Mouse (Mus musculus): ENCODE data around the gene Sec63.

Gene Sec63

DNA sequence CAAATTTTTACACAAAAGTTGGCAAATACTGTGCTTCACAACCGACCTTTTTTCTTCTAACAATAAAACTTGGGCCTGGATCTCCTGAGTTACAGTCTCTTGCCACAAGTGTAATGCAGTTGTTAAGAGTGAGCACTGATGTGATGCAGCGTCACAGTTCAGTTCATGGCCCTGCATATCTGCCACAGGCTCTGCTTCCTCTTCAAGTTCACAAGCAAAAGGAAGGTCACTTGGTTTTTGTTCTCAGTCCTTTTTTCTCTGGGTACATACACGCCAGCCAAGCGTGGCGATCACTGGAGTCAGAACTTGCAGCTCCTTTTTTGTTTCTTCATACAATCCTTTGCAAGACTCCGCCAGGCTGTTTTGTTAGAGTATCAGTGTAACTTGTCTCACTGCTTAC, 64.6 kb downstream of the Sec63 start:
- intact Hi-C loops (cut with DNase I): loop anchor here (10.0 kb wide), 1 partner anchor 131 kb away; no protein-coding TSS in a partner anchor

DNA sequence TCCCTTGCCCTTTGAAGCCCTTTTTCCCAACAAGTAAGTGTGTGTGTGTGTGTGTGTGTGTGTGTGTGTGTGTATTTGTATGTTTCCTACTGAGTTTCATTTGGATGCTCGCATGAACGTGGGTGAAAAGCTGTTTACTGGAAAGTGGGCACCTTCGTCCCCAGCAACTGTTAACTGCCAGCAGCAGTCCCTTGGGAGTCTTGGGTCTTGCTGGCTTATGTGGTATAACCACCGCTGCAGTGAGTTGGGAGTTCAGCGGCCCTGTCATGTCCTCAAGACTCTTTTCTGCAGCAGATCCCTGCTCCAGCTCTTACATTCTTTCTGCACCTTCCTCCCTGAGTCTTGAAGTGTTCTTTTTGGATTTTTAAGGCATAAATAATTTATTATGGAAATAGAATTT, 65.9 kb downstream of the Sec63 start:
- intact Hi-C loops (cut with DNase I): loop anchor here (10.0 kb wide), 1 partner anchor 132 kb away; no protein-coding TSS in a partner anchor

DNA sequence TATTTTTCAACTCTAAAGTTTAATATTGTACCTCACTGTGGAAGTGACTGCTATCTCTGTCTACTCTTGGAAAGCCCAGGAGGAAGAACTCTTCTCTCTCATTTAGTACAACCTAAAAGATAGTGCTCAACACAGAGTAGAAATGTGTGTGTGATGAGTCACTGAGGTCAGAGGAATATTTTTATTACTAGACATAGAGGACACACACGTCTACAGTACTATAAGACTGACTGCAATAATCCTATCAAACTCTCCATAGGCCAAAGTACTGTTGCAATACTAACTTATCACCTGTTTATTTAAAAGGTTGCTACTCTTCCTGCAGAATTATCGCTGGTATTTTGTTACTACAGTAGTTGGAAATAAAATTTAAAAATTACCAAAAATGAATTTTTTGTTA, 68.7 kb downstream of the Sec63 start:
- intact Hi-C loops (cut with DNase I): no loop called here

DNA sequence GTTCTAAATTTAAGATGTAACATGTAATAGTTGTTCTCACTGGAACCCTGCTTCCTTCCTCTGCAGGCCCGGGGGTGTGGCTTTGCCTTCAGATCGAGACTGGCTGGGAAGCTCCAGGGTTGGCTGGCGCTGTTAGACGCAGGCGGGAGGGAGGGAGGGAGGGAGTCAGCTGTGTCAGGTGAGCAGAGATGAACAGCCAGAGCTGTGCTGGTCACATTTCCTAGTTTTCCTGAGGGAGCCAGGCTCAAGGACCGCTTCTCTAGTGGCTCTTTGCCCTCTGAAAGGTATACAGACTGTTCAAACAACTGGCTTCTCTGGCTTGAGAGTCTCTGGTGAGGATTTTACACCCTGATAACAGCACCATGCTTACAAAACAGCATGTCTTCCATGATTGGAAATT, 69.1 kb downstream of the Sec63 start:
- intact Hi-C loops (cut with DNase I): no loop called here

DNA sequence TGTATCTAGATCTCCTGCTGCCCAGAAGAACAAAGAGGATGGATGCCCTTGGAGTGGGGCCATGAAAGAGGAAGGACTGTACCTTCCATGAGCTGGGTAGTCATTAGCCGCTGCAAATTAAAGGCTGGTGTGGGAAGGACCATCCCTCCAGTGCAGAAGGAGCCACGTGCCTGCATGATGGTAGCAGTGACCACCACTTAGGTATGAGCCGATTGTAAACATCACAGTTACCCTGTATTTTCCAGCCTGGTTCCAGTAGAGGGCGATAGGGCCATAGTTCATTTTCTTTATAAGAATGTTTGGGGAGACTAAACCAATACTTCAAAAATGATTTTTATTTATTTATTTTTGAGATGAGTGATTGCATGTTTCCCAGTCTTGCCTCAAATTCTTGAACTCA, 71.4 kb downstream of the Sec63 start:
- intact Hi-C loops (cut with DNase I): no loop called here

DNA sequence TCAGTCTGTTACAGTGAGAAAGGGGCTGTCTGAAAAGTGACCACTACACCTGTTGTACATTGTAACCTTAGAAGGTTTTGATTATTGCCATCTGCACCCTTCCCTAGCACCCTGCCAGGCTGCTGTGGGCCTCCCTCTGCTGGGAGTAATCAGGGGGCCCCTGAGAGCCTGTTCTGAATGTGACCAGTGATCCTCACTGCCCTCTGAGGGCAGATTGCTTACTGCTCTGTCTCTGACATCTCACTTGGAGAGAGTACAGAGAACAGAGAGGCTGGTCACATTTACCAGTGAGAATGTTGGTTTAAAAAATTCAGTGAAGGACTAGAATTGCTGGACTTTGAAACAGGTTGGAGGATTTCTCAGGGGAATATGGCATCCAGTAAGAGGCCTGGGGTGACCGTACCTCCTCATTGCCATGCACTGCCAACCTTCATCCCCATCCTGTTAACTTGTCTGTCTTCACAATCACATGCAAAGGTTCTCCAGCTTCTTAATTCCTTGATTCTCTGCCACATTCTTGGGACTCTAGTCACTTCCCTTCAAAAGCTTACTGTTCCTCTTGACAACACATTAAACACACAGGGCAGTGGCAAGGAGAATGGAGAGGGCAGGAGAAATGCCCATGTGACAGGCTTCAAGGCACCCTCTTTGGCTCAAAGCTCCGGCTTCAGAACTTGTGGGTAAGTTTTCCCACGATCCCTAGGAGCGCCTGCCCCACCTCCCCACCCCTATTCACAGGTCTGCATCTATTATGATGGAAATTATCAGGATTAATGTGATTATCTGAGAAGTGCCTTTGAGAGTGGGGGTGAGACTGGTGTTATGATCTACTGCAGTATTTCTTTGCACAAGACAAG, 72.8 kb downstream of the Sec63 start:
- intact Hi-C loops (cut with DNase I): no loop called here

DNA sequence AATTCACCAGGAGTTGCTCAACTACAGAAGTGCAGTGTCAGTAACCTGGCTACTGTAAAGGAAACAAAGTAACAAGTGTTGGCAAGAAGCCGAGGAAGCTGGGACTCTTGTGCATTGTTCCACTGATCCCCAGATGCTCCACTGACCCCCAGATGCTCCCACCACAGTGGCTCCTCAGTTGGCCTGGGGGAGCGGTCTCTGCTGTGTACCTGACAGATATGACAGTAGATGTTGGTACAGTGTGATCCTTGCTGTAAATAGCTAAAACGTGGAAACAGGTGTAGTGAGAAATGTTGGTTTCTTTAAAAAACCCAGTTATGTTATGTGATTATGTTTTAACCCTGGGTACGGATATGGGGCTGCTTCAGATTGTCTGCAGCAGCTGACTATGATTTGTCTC, 76.8 kb downstream of the Sec63 start:
- intact Hi-C loops (cut with DNase I): no loop called here

DNA sequence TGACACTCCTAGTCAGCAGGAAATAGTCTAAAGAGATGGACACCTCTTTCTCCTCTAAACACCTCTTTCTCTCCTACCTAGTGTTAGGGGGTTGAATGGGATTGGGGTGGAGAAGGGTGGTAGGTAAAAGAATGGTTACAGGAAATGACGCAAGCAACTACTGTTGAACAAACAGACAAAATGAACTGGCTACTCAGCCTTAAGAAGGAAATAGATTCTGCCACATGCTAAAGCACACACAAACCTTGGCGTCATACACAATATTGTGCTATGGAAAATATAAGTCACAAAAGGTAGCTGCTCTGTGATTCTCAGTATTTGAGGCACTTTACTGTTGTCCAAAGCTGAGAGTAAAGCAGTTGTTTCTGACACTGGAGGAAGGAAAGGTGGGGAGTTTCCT, 77.4 kb downstream of the Sec63 start:
- intact Hi-C loops (cut with DNase I): no loop called here

DNA sequence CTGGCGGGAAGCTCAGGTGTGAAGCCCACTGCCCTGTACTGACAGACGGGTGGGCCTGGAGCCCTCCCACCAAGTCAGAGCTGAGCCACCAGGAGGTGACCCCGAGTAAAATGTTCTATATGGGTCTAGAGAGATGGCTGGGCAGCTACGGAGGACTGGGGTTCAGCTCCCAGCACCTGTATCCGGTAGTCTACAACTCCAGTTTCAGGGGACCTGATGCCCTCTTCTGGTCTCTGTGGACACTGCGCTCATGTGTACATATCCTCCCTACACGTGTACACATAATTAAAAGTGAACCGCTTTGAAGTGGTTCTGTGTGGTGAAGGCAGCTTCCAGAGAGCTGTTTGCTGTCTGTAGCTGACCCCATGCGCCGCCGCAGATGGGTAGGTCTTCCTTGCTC, 78.7 kb downstream of the Sec63 start:
- intact Hi-C loops (cut with DNase I): loop anchor here (5.0 kb wide), 1 partner anchor 147 kb away; no protein-coding TSS in a partner anchor

DNA sequence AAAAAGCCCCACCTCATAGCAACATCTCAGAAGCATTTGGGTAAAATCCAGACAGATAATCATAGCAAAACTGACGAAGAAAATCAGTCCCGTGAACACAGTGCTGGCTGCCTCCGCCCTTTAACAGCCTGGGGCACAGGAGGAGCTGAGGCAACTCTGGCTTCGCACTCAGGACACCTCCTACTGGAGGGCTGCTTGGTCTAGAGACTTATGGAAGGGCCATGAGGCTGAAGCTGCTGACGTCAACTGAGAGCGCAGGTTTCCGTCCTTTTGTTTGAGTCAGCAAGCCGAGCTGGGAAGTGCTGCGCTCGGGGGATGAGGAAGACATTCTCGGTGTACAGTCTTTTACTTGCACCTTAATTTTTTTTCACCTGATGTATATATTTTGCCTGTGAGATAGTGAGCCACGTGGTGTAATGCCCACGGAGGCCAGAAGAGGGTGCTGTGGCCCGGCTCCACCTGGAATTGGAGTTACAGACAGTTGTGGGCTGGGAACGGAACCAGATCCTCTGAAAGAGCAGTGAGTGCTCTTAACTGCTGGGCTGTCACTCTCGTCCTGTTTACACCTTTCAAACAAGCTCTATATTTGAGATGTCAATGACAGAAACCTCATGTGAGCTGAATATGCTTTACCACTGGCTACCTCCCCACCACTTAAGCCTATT, 80.4 kb downstream of the Sec63 start:
- intact Hi-C loops (cut with DNase I): loop anchor here (1.0 to 5.0 kb wide), 2 partner anchors 102 to 146 kb away; no protein-coding TSS in a partner anchor

DNA sequence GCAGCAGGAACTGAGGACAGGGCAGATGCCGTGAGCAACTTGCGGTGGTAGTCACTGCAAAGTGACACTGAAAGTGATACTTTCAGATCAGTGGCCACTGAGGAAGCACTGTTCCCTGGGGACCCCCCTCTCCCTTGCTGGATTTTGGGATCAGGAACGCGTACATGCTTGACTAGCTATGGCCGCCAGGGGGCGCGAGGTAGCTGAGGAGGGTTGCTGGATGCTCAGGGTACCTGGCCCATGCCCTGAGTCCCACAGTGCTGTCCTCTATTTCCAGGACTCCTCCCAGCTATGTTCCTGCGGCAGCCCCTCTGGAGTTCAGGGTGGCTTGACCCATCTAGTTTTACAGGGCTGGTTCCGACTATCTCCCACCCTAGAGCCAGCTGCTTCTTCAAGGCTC, 81.1 kb downstream of the Sec63 start:
- intact Hi-C loops (cut with DNase I): loop anchor here (1.0 to 5.0 kb wide), 2 partner anchors 101 to 145 kb away; no protein-coding TSS in a partner anchor

DNA sequence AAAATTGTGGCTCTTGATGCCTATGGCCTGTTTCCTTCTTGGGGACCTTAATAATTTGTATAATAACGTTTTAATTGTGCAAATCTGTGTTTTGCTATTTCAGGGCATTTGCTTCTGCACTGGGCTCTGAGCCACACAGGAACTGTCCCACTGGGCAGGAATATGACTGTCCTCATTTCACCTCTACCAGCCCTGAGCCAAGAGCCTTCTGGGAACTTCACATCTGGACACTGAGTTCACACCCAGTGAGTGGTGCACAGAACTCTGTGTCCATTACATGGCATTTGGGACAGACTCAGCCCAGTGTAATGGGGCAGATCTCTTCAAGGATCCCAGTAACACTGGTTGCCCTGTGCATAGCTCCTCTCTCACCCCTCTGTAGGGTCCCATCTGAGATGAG, 82.1 kb downstream of the Sec63 start:
- intact Hi-C loops (cut with DNase I): loop anchor here (5.0 kb wide), 1 partner anchor 144 kb away; no protein-coding TSS in a partner anchor

DNA sequence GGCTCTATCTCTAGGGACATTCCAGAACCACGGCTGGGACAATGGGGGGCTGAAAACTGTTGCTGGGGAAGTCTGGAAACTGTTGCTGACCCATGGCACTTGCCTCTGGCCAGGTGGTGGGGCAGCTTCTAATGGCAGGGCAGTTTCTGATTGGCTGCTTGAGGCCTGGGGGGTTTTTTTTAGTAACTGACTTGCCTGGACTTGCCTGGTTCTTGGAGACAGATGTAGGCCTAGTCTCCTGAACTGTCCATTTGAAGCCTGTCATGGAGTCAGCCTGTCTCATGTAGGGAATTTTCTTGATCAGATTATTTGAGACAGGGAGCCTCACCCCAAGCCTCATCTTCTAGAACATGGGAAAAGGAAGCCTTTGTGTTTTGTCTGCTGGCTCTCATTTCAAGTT, 84.2 kb downstream of the Sec63 start:
- intact Hi-C loops (cut with DNase I): no loop called here

DNA sequence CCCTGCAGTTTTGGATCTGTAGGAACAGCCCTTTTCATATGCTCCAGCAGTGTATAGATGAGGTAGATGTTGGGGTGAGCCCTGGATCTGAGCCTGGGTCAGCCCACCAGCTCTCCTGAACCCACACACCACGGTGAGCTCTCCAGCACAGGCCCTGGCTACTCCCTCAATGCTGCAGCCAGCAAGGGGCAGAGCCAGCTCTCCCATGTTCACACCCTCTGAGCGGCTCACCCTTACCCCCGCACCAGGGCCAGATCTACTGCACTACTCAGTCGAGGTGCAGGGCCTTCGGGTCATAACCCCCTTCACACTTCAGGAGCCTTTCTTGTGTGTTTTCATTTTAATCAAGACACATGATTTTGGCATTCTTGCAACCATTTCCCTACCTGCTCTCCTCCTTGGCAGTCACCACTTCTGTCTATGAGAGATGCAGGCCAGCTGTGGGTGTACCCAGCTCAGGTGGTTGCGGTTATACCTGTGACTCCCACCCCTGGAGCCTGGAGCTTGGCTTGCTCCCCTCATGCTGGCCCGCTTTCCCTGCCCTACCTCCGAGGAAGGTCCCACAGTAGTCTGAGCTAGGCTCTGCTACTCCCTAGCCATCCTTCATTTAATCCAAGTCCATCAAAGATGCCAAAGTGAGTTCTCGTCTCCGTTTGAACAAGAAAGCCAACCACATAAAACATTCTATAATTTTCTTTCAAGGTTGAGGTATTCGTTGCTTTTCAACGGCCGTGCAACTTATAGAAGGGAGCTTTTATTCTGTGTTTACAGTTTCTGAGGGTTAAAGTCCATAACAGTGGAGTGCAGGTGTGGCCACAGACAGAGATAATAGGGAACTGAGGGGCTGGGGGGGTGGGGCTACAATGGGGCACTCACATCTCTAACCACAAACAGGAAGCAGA, 87.1 kb downstream of the Sec63 start:
- intact Hi-C loops (cut with DNase I): no loop called here

DNA sequence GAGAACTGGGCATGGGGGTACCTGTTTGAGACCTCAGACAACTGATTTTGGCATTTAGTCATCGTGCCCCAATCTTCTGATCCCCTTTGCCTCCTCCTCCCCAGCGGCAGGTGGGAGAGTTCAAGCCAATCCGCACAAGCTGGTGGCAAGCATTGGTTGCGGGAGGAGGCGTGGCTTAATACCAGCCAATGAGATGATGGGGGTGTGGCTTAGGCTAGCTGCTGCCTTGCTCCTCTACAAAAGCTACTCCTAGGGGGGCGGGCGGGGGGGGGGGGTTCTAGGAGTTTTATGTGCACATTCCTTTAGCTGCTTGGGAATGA, 87.7 kb downstream of the Sec63 start:
- intact Hi-C loops (cut with DNase I): no loop called here

DNA sequence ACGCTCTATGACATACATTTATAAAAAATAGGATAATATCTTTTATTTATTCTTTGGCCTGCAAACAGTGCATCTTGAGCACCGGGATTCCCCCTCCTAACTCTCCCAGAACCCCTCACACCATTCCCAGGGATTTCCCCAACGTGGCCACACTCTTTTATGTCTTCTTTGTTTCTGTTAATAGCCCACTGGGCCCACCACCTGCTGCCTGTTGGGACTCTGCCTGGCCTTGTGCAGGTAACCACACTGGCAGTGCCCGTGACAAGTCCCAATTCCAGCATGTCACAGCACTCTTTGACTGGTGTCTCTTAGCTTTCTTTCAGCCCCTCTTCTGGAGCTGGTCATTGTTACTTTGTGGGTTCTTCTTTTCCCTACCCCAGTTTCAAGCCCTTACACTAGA, 93.5 kb downstream of the Sec63 start:
- intact Hi-C loops (cut with DNase I): no loop called here

DNA sequence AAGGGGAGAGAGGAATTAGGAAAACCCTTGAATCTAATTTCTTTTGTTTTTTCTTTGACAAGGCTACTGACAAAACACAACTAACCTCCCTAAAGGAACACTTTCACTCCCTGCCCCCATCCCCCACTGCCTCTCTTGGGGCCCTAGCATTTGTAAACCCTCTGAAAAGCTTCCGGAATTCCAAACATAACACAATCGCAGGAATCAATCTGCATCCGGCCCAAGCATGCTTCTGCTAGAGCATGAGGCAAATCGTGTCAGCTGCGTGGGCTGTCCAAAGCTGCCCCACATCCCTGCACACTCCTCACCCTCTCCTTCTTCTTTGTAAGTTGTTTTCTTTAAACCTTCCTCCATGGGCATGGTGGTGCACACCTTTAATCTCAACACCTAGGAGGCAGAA, 94.0 kb downstream of the Sec63 start:
- intact Hi-C loops (cut with DNase I): no loop called here

DNA sequence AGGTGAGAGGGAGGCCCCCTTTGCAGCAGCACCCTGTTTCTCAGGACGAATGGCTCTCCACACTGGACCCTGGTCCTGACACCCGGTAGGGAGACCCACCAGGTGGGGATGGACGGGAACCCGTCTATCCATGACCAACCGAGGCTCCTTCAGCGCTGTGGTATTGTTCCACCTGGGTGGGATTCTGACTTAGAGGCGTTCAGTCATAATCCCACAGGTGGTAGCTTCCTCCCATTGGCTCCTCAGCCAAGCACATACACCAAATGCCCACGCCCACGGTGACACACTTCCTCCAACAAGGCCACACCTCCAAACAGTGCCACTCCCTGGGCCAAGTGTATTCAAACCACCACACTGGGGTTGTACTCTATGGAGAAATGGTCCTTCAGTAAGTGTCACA, 95.3 kb downstream of the Sec63 start:
- intact Hi-C loops (cut with DNase I): no loop called here

DNA sequence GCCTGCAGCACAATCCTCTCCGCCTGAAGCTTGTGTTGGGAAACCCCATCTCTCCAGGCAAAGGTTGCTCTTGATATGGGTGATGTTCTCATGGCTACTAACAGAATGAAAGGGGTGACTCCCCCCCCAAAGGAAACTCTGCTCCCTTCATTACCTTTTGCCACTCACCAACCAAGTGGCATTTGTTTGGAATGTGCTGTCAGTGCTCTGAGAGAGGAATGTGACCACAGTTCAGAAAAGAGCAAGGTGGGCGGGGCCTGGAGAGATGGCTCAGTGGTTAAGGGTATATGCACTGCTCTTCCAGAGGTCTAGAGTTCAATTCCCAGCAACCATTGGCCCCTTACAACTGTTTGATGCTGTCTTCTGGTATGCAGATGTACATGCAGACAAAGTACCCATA, 95.7 kb downstream of the Sec63 start:
- intact Hi-C loops (cut with DNase I): no loop called here

DNA sequence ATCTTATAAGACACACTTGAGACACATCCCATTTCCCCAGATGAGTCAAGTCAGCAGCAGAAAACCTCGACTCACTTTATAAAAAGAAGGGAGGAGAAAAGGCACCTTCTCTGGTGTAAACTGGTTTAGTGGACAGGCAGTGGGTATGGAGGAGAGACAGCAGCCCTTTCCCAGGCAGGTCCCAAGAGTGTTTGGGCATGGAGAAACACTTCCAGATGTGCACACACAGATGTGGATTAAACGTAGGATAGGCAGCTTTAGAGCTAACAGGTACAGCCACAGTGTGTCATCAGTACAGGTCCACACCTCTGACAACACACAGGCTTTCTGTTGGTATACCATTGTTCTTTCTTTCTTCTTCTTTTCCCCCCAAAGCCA, 98.5 kb downstream of the Sec63 start:
- intact Hi-C loops (cut with DNase I): no loop called here

DNA sequence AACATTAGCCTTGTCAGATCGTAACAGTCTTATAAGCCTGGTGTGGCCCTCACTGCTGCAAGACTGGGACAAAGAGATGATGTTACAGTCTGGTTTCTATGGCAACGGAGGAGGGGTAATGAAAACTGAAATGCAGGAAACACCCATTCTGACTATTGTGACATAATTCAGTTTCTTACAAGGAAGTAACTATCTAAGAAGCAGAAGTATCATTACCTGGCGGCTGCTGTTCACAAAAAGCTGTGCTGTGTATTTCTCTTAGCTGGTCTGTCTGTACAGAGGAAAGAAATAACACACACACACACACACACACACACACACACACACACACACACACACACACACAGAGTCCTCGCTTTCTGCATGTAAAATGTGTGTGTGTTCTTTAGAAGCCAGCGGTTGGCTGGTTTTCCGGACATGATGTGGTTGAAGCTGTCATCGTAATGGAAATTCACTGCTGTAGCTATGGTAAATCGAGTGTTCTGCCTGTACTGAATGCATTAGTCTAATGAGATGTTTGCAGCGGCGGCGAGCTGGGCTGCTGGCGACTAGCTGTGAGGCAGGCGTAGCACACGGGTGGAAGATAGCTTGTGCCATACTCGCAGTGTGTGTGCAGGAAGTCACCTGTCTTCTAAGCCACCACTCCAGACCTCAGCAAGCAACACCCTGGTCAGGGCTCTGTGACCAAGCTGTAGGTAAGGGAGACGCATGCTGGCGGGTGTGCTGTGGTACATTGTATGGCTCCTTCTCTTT, 99.0 kb downstream of the Sec63 start, which contains the start of gene Scml4:
Scml4 (plus strand) TSS at position 212 of the 753 bp plus-strand sequence.
- intact Hi-C loops (cut with DNase I): no loop called here
